In genomic region chr5:99493861-99494260, GRCm38 (mm10) we compare ENCODE assay signal across 19 mouse cellular contexts.
"Had no signal": no experiment of that assay in that cellular context is flagged by ENCODE, and none has a peak within 500 bp of the region (broad histone marks: within the 10 kb centered on the region; RNA-seq: fewer than 3 reads in every experiment).

No protein-coding gene starts in this region.

- H3K9ac ChIP-seq: liver, embryonic 15.5 days; liver, postnatal 0 days; lung, embryonic 15.5 days; midbrain, embryonic 12.5 days; midbrain, embryonic 15.5 days; neural tube, embryonic 12.5 days had no signal

- H3K9me3 ChIP-seq: liver, embryonic 15.5 days; lung, embryonic 15.5 days; megakaryocyte, embryonic 14.5 days; midbrain, embryonic 12.5 days; midbrain, embryonic 15.5 days; neural tube, embryonic 12.5 days had no signal

- H3K27me3 ChIP-seq: liver, embryonic 15.5 days; lung, embryonic 15.5 days; midbrain, embryonic 15.5 days; neural tube, embryonic 12.5 days had no signal

- ATAC-seq: liver, postnatal 0 days; lung, postnatal 0 days; midbrain, embryonic 15.5 days had no signal

- H3K4me3 ChIP-seq: liver, embryonic 15.5 days; lung, embryonic 15.5 days; megakaryocyte, embryonic 14.5 days; midbrain, embryonic 12.5 days; midbrain, embryonic 15.5 days; neural tube, embryonic 12.5 days had no signal

- H3K4me2 ChIP-seq: liver, embryonic 15.5 days; lung, embryonic 15.5 days; midbrain, embryonic 12.5 days; midbrain, embryonic 15.5 days; neural tube, embryonic 12.5 days had no signal

- DNase-seq: liver, postnatal 0 days; lung, adult 2 months; lung, postnatal 14 days; lung, postnatal 36 days; right cerebral cortex, adult 18-20 months; right cerebral cortex, postnatal 25 days; right cerebral cortex, postnatal 4 days; spleen, adult 18-20 months; thymus, adult 18-20 months; thymus, postnatal 14 days; thymus, postnatal 36 days had no signal

- H3K4me1 ChIP-seq: liver, embryonic 15.5 days had no signal

- H3K36me3 ChIP-seq: liver, embryonic 15.5 days; lung, embryonic 15.5 days; midbrain, embryonic 12.5 days; midbrain, embryonic 15.5 days; neural tube, embryonic 12.5 days had no signal

- H3K27ac ChIP-seq: liver, embryonic 15.5 days; lung, embryonic 15.5 days; macrophage; midbrain, embryonic 12.5 days; midbrain, embryonic 15.5 days; neural tube, embryonic 12.5 days had no signal
